Mouse (Mus musculus) monocyte, adult 5-6 weeks (primary cell): ENCODE measurements around the gene Ddr2. TPM values are rescaled to one million over a fixed set of nuclear protein-coding genes. Genes with fewer than 3 reads are reported as not detected.

ENCODE experiments used
- ATAC-seq: fragments of 153-309, 156-312 bp; replicated peaks from 2 replicates; pipeline ENCODE4 v1.8.0; 2017; ENCODE audit warnings: mild to moderate bottlenecking; ENCODE audit not compliant: low TSS enrichment, insufficient number of reproducible peaks, severe bottlenecking, poor library complexity, low FRiP score
- total RNA-seq: library from RNA; stranded (forward); fragments of 200-1000, 200-491, 200-594 nt; gene quantifications from 3 replicates; pipeline ENCODE4 v1.2.3, GENCODE M21; 2017

Ddr2 gene
- total RNA-seq, 1 experiment from 2014 or later = not detected

GRCm38 (mm10) chr1:169970936-169971335, 139.6 kb downstream of the Ddr2 start:
- no peak for ATAC-seq

GRCm38 (mm10) chr1:169969516-169969886, 141.1 kb downstream of the Ddr2 start:
- ATAC-seq = no peak

GRCm38 (mm10) chr1:169968792-169969515, 141.6 kb downstream of the Ddr2 start, which contains the start of gene Hsd17b7:
TSS of gene Hsd17b7 (minus strand) at chr1:169969241.
- peak; percentile 99 for ATAC-seq

- ATAC-seq = no peak
Observed at GRCm38 (mm10) chr1:169953106-169953505, 157.5 kb downstream of the Ddr2 start.

- ATAC-seq = no peak
Observed at GRCm38 (mm10) chr1:169952636-169953035, 157.9 kb downstream of the Ddr2 start.

GRCm38 (mm10) chr1:169951561-169951960, 159.0 kb downstream of the Ddr2 start:
- ATAC-seq = no peak

GRCm38 (mm10) chr1:169950651-169951050, 159.9 kb downstream of the Ddr2 start:
- no peak for ATAC-seq

- no peak for ATAC-seq
Observed at GRCm38 (mm10) chr1:169949981-169950380, 160.6 kb downstream of the Ddr2 start.

GRCm38 (mm10) chr1:169948866-169949265, 161.7 kb downstream of the Ddr2 start:
- ATAC-seq = no peak

GRCm38 (mm10) chr1:169948280-169948679, 162.3 kb downstream of the Ddr2 start:
- no peak for ATAC-seq

GRCm38 (mm10) chr1:169947654-169948053, 162.9 kb downstream of the Ddr2 start:
- ATAC-seq = no peak

GRCm38 (mm10) chr1:169946004-169946403, 164.6 kb downstream of the Ddr2 start:
- ATAC-seq = no peak

- no peak for ATAC-seq
Observed at GRCm38 (mm10) chr1:169939345-169939744, 171.2 kb downstream of the Ddr2 start.

- ATAC-seq = no peak
Observed at GRCm38 (mm10) chr1:169934005-169934725, 176.4 kb downstream of the Ddr2 start.

GRCm38 (mm10) chr1:169932122-169932746, 178.3 kb downstream of the Ddr2 start:
- no peak for ATAC-seq

GRCm38 (mm10) chr1:169931698-169932097, 178.9 kb downstream of the Ddr2 start:
- no peak for ATAC-seq

GRCm38 (mm10) chr1:169928454-169928971, 182.0 kb downstream of the Ddr2 start, which contains the start of gene Ccdc190:
TSS of gene Ccdc190 (plus strand) at chr1:169928648.
- ATAC-seq = no peak

GRCm38 (mm10) chr1:169927753-169928369, 182.7 kb downstream of the Ddr2 start:
- ATAC-seq = no peak

- ATAC-seq = no peak
Observed at GRCm38 (mm10) chr1:169924567-169924966, 186.0 kb downstream of the Ddr2 start.
